Comparison of ENCODE assay signal across 11 mouse cellular contexts in the genomic region with DNA sequence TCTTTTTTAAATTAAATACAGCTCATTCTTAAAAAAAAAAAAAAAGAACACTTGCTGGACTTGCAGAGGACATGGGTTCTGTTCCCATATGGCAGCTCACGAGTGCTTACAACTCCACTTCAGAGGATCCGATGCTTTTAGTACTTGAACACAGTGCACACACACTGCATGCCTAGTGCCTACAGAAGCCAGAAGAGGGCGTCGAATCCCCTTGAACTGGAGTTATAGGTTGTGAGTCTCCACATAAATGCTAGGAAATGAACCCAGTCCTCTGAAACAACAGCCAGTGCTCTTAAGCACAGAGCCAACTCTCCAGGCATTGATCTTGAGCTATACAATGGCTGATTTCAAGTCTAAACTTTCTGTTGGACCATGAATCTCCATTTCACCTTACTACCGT. TPM values are rescaled to one million over a fixed set of nuclear protein-coding genes. Genes with fewer than 3 reads are reported as not detected.
A peak's percentile ranks its signal among the peaks of the same experiment; 100 is the strongest.
DNase-seq lines count a peak whose midpoint lies in the region; ATAC-seq and TF ChIP-seq lines count a peak whose summit lies in the region.
"Had no signal": no experiment of that assay in that cellular context is flagged by ENCODE, and none has a peak within 500 bp of the region (broad histone marks: within the 10 kb centered on the region; RNA-seq: fewer than 3 reads in every experiment).

No protein-coding gene starts in this region.

- H3K27me3 ChIP-seq in intestine, postnatal 0 days (replicated peaks; ENCODE audit: control insufficient read depth, insufficient read depth, low read length), result no peaks in the 10 kb centered on the region
- no peaks in the 10 kb centered on the region for H3K27me3 ChIP-seq in intestine, embryonic 15.5 days (replicated peaks)
- H3K27me3 ChIP-seq in neural tube, embryonic 15.5 days (replicated peaks), result no peaks in the 10 kb centered on the region
- H3K27me3 ChIP-seq: forebrain, embryonic 15.5 days had no signal

- H3K9ac ChIP-seq in intestine, postnatal 0 days (ENCODE audit: low read depth, low read length), result no peak overlapping the region
- no peak overlapping the region for H3K9ac ChIP-seq in intestine, embryonic 15.5 days
- no peak overlapping the region for H3K9ac ChIP-seq in neural tube, embryonic 15.5 days (replicated peaks)
- H3K9ac ChIP-seq: forebrain, embryonic 15.5 days had no signal

- WGBS in intestine, postnatal 0 days, result 86% methylated on average over 5 of the region's 5 CpGs
- WGBS in intestine, embryonic 15.5 days, result 75% methylated on average over 5 of the region's 5 CpGs
- WGBS in neural tube, embryonic 15.5 days, result 75% methylated on average over 5 of the region's 5 CpGs

- peak; percentile 52 for TF ChIP-seq CTCF in intestine, postnatal 0 days (IDR thresholded peaks at IDR 0.05; ENCODE audit: low read depth)
- TF ChIP-seq CTCF in cortical plate, adult 2 months (IDR thresholded peaks at IDR 0.05; ENCODE audit: extremely low read depth, insufficient read depth, low read length), result peak; percentile 37; the same call in 1 of the 2 replicates

- H3K4me2 ChIP-seq in intestine, postnatal 0 days (replicated peaks; ENCODE audit: low read depth), result no peak overlapping the region
- H3K4me2 ChIP-seq in intestine, embryonic 15.5 days (replicated peaks), result no peak overlapping the region
- H3K4me2 ChIP-seq in neural tube, embryonic 15.5 days, result no peak overlapping the region
- H3K4me2 ChIP-seq: forebrain, embryonic 15.5 days had no signal

- ATAC-seq in intestine, postnatal 0 days, result no peak
- ATAC-seq in intestine, embryonic 15.5 days, result no peak
- ATAC-seq in neural tube, embryonic 15.5 days (ENCODE audit: low FRiP score), result no peak
- no peak for ATAC-seq in monocyte, adult 5-6 weeks (replicated peaks; ENCODE audit: insufficient number of reproducible peaks, low FRiP score, low TSS enrichment, poor library complexity, severe bottlenecking)
- ATAC-seq: forebrain, embryonic 15.5 days had no signal

- peaks cover 21% of the 10 kb centered on the region for H3K36me3 ChIP-seq in intestine, postnatal 0 days (ENCODE audit: control insufficient read depth, insufficient read depth)
- peaks cover 3% of the 10 kb centered on the region; the same call in 1 of the 2 replicates for H3K36me3 ChIP-seq in intestine, embryonic 15.5 days
- H3K36me3 ChIP-seq in neural tube, embryonic 15.5 days, result peaks cover 23% of the 10 kb centered on the region

- intact Hi-C loops in left cerebral cortex, postnatal 4 days (cut with DNase I), result no loop called here

- H3K4me1 ChIP-seq in intestine, postnatal 0 days (replicated peaks; ENCODE audit: control insufficient read depth, insufficient read depth, low read length), result no peaks in the 10 kb centered on the region
- no peaks in the 10 kb centered on the region for H3K4me1 ChIP-seq in intestine, embryonic 15.5 days (replicated peaks)
- H3K4me1 ChIP-seq in neural tube, embryonic 15.5 days, result peaks cover 16% of the 10 kb centered on the region
- peaks cover 2% of the 10 kb centered on the region; the same call in 1 of the 2 replicates for H3K4me1 ChIP-seq in cortical plate, adult 2 months (ENCODE audit: control insufficient read depth, insufficient read depth, low read length)

- H3K27ac ChIP-seq in intestine, postnatal 0 days (ENCODE audit: low read depth, low read length), result no peak overlapping the region
- no peak overlapping the region for H3K27ac ChIP-seq in intestine, embryonic 15.5 days
- no peak overlapping the region for H3K27ac ChIP-seq in neural tube, embryonic 15.5 days (replicated peaks)
- no peak overlapping the region for H3K27ac ChIP-seq in cortical plate, adult 2 months (ENCODE audit: insufficient read depth, low read length)
- H3K27ac ChIP-seq: forebrain, embryonic 15.5 days had no signal

- TF ChIP-seq POLR2A in cortical plate, adult 2 months (IDR thresholded peaks at IDR 0.05; ENCODE audit: extremely low read depth, insufficient read depth, low read length), result no peak

- no peak overlapping the region for H3K4me3 ChIP-seq in intestine, postnatal 0 days (ENCODE audit: low read depth, low read length)
- H3K4me3 ChIP-seq in intestine, embryonic 15.5 days (replicated peaks), result no peak overlapping the region
- no peak overlapping the region for H3K4me3 ChIP-seq in neural tube, embryonic 15.5 days (replicated peaks)
- no peak overlapping the region for H3K4me3 ChIP-seq in cortical plate, adult 2 months (ENCODE audit: insufficient read depth, low read length)
- H3K4me3 ChIP-seq: forebrain, embryonic 15.5 days had no signal

- H3K9me3 ChIP-seq in intestine, postnatal 0 days (ENCODE audit: control insufficient read depth), result no peaks in the 10 kb centered on the region
- no peaks in the 10 kb centered on the region for H3K9me3 ChIP-seq in intestine, embryonic 15.5 days
- H3K9me3 ChIP-seq in neural tube, embryonic 15.5 days (replicated peaks), result no peaks in the 10 kb centered on the region
- H3K9me3 ChIP-seq: forebrain, embryonic 15.5 days had no signal

- peak; percentile 23 for DNase-seq in neural tube, embryonic 10.5 days (ENCODE audit: extremely low spot score, low spot score)
- peak; percentile 41 to 47 for DNase-seq in thymus, postnatal 36 days
- no peak for DNase-seq in left cerebral cortex, postnatal 4 days
- DNase-seq: cerebellum, adult 18-20 months; heart, postnatal 14 days had no signal

RNA-seq across cellular contexts. Expression of a gene that starts 3.9 kb away (rescaled TPM):
- 3.7 and 3.8 TPM in 2 replicates for polyA plus RNA-seq in intestine, postnatal 0 days (2015; fragmentation: Nextera tagmentation; extraction: Ambion mirVana)
- 5.1 and 5.6 TPM in 2 replicates for polyA plus RNA-seq in intestine, embryonic 15.5 days (2015; fragmentation: Nextera tagmentation; extraction: Ambion mirVana)
- 2.2 and 3.4 TPM in 2 replicates for polyA plus RNA-seq in neural tube, embryonic 15.5 days (2015; fragmentation: Nextera tagmentation; extraction: Ambion mirVana)
- polyA plus RNA-seq in cortical plate, adult 2 months (2012; rRNA removed), result 19.9 and 20.1 TPM in 2 replicates
- 10 to 100 TPM; 26.0 to 27.0 TPM for total RNA-seq in left cerebral cortex, postnatal 4 days (2021)
- total RNA-seq in monocyte, adult 5-6 weeks (2017), result 38.9 to 63.2 TPM (median 58.3 TPM) in 3 replicates
